Mouse (Mus musculus) brain, embryonic 14.5 days (tissue): ENCODE measurements at regions not wholly inside any gene's neighbourhood (a gene's known extent, or its start where the extent isn't known, plus 50 kb on each side); places are given as distances from the start of the nearest gene placed in this dataset.

Experiments used
- CTCF ChIP-seq: fragments of 200-500 bp; IDR thresholded peaks from 2 replicates; pipeline ENCODE4 v1.5.1; 2012; ENCODE audit warnings: inconsistent platforms, mild to moderate bottlenecking, moderate library complexity, borderline replicate concordance; ENCODE audit not compliant: insufficient read depth, insufficient read length; ENCODE audit errors: extremely low read depth
- POLR2A ChIP-seq: fragments of 200-500 bp; IDR thresholded peaks from 2 replicates; pipeline ENCODE4 v1.6.1; 2012; ENCODE audit warnings: mild to moderate bottlenecking, inconsistent platforms, borderline replicate concordance; ENCODE audit not compliant: poor library complexity, insufficient read depth, insufficient read length, severe bottlenecking; ENCODE audit errors: extremely low read depth

DNA sequence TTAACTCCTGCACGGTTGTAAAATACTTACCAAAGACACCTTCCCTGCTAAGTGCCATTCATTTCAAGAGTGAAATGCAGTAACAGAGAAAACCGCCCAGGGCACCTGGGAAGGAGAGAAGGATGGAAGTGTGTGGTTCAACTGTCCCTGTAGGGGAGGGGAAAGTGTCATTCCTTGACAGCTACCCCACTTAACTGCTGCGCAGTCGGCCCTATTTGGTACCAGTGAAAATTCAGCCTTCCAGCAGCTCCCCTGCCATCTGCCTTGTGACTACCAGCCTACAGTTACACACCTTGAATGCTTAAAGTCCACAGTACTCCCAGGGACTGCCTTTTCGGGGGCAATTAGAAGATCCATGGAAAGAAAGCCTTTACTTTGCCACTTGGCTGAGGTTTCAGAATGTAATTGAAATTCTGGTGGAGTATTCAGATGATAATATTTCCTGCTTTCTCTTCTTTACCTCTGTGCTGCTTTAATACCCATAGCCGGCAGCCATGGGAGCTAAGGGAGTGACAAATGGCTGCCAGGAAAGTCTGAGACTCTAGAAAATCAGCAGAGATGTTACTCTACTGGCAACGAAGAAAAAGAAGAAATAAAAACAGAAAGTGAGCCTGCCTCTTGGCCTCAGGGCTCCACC, 780.5 kb downstream of the Diaph3 start:
- no peak for TF ChIP-seq CTCF
- no peak for TF ChIP-seq POLR2A
